Mouse (Mus musculus) lung, postnatal 14 days (tissue): Measurements from ENCODE around the gene Mpp5.

Experiments
- DNase-seq: peaks from one replicate; pipeline ENCODE4 v3.0.0; 2021

Gene Mpp5

GRCm38 (mm10) chr12:78748557-78749377 lies at the start of gene Mpp5:
Gene Mpp5 (plus strand): TSS chr12:78748907.
- DNase-seq: peak; percentile 96

GRCm38 (mm10) chr12:78717783-78718182 lies 30.9 kb upstream of the Mpp5 start:
- DNase-seq: no peak

GRCm38 (mm10) chr12:78727723-78728122 lies 21.0 kb upstream of the Mpp5 start:
- no peak for DNase-seq

- DNase-seq: no peak
Observed at GRCm38 (mm10) chr12:78739633-78740032, 9.1 kb upstream of the Mpp5 start.

GRCm38 (mm10) chr12:78740289-78740688 lies 8.4 kb upstream of the Mpp5 start:
- DNase-seq: no peak

GRCm38 (mm10) chr12:78746226-78746625 lies 2.5 kb upstream of the Mpp5 start:
- DNase-seq: no peak

- no peak for DNase-seq
Observed at GRCm38 (mm10) chr12:78747406-78747805, 1.3 kb upstream of the Mpp5 start.

GRCm38 (mm10) chr12:78748113-78748512 lies 594 bp upstream of the Mpp5 start:
- DNase-seq: peak; percentile 4

- DNase-seq: peak; percentile 62
Observed at GRCm38 (mm10) chr12:78749378-78749801, 683 bp downstream of the Mpp5 start.

GRCm38 (mm10) chr12:78761979-78762378 lies 13.3 kb downstream of the Mpp5 start:
- no peak for DNase-seq

GRCm38 (mm10) chr12:78769031-78769713 lies 20.5 kb downstream of the Mpp5 start:
- DNase-seq: no peak

GRCm38 (mm10) chr12:78773211-78773610 lies 24.5 kb downstream of the Mpp5 start:
- DNase-seq: no peak

- no peak for DNase-seq
Observed at GRCm38 (mm10) chr12:78777916-78778315, 29.2 kb downstream of the Mpp5 start.

GRCm38 (mm10) chr12:78778423-78779067 lies 29.8 kb downstream of the Mpp5 start:
- no peak for DNase-seq

- DNase-seq: no peak
Observed at GRCm38 (mm10) chr12:78788266-78788873, 39.7 kb downstream of the Mpp5 start.

GRCm38 (mm10) chr12:78790791-78791190 lies 42.1 kb downstream of the Mpp5 start:
- DNase-seq: no peak

GRCm38 (mm10) chr12:78794236-78794635 lies 45.5 kb downstream of the Mpp5 start:
- DNase-seq: no peak

- no peak for DNase-seq
Observed at GRCm38 (mm10) chr12:78800036-78800435, 51.3 kb downstream of the Mpp5 start.

GRCm38 (mm10) chr12:78801836-78802235 lies 53.1 kb downstream of the Mpp5 start:
- DNase-seq: no peak

- DNase-seq: peak; percentile 12
Observed at GRCm38 (mm10) chr12:78814437-78814836, 65.7 kb downstream of the Mpp5 start.

GRCm38 (mm10) chr12:78834496-78834895 lies 85.8 kb downstream of the Mpp5 start:
- DNase-seq: no peak

GRCm38 (mm10) chr12:78839906-78840305 lies 91.2 kb downstream of the Mpp5 start:
- DNase-seq: no peak

GRCm38 (mm10) chr12:78842429-78842828 lies 93.7 kb downstream of the Mpp5 start:
- DNase-seq: no peak
